Mouse (Mus musculus): Measurements from ENCODE around the gene Cmtm7. TPM values are rescaled to one million over a fixed set of nuclear protein-coding genes. Genes with fewer than 3 reads are reported as not detected.

The Cmtm7 gene
- polyA plus RNA-seq, 1 experiment from 2014 or later: 5.4 TPM

Other genes with a start within 250 kb of the Cmtm7 start
- gene Trim71, start 217.5 kb downstream of the Cmtm7 start, polyA plus RNA-seq (2014; fragmentation: Nextera tagmentation; extraction: Ambion mirVana): 0.28 and 0.32 TPM in 2 replicates
- gene Cnot10, start 141.7 kb downstream of the Cmtm7 start, polyA plus RNA-seq (2014; fragmentation: Nextera tagmentation; extraction: Ambion mirVana): 54.6 and 56.7 TPM in 2 replicates
- gene Dync1li1, start 93.1 kb downstream of the Cmtm7 start, polyA plus RNA-seq (2014; fragmentation: Nextera tagmentation; extraction: Ambion mirVana): 131 and 141 TPM in 2 replicates
- gene Cmtm6, start 50.7 kb downstream of the Cmtm7 start, polyA plus RNA-seq (2014; fragmentation: Nextera tagmentation; extraction: Ambion mirVana): 15.0 and 22.9 TPM in 2 replicates
- 8.1 and 12.5 TPM in 2 replicates for gene Cmtm8, start 62.3 kb upstream of the Cmtm7 start, polyA plus RNA-seq (2014; fragmentation: Nextera tagmentation; extraction: Ambion mirVana)
- gene Gpd1l, start 152.1 kb upstream of the Cmtm7 start, polyA plus RNA-seq (2014; fragmentation: Nextera tagmentation; extraction: Ambion mirVana): 24.9 and 26.0 TPM in 2 replicates
- 2.9 and 3.3 TPM in 2 replicates for gene Osbpl10, start 196.7 kb upstream of the Cmtm7 start, polyA plus RNA-seq (2014; fragmentation: Nextera tagmentation; extraction: Ambion mirVana)
- 204 and 211 TPM in 2 replicates for gene Rps27rt, start 200.9 kb upstream of the Cmtm7 start, polyA plus RNA-seq (2014; fragmentation: Nextera tagmentation; extraction: Ambion mirVana)